ENCODE assay signal across 8 mouse cellular contexts in genomic region chr7:35686756-35687155, GRCm38 (mm10). TPM values are rescaled to one million over a fixed set of nuclear protein-coding genes. Genes with fewer than 3 reads are reported as not detected.
DNase-seq lines count a peak whose midpoint lies in the region; ATAC-seq and TF ChIP-seq lines count a peak whose summit lies in the region.

No protein-coding gene starts in this region.

- no peak overlapping the region for H3K4me2 ChIP-seq in forebrain, embryonic 16.5 days (ENCODE audit: low read length)
- H3K4me2 ChIP-seq in hindbrain, postnatal 0 days (ENCODE audit: low read depth, low read length): peak overlapping the region; percentile 10; the same call in 1 of the 2 replicates
- peak overlapping the region; percentile 29; the same call in 1 of the 2 replicates for H3K4me2 ChIP-seq in midbrain, embryonic 12.5 days (replicated peaks)
- H3K4me2 ChIP-seq in stomach, embryonic 14.5 days (replicated peaks; ENCODE audit: low read depth, low read length): peak overlapping the region; percentile 15; the same call in 1 of the 2 replicates

- no peak overlapping the region; the same call in 1 of the 2 replicates for H3K4me3 ChIP-seq in forebrain, embryonic 10.5 days
- H3K4me3 ChIP-seq in forebrain, embryonic 16.5 days (replicated peaks; ENCODE audit: low read length): no peak overlapping the region
- peak overlapping the region; percentile 56 for H3K4me3 ChIP-seq in gastrocnemius, adult 2 months
- H3K4me3 ChIP-seq in hindbrain, postnatal 0 days (ENCODE audit: low read length): no peak overlapping the region
- H3K4me3 ChIP-seq in limb, embryonic 10.5 days: 0 out of 2 replicates have a peak overlapping the region, but pooled peaks have one; percentile 18
- H3K4me3 ChIP-seq in midbrain, embryonic 12.5 days: no peak overlapping the region
- peak overlapping the region; percentile 0; the same call in 1 of the 2 replicates for H3K4me3 ChIP-seq in stomach, embryonic 14.5 days (ENCODE audit: low read depth, low read length)

- DNase-seq in forebrain, embryonic 10.5 days (ENCODE audit: extremely low spot score, low spot score): peak; percentile 50
- DNase-seq in cerebellum, adult 9-10 months: peak; percentile 51
- peak; percentile 72 for DNase-seq in gastrocnemius, adult 2 months
- peak; percentile 70 for DNase-seq in hindbrain, postnatal 0 days (ENCODE audit: low spot score)
- DNase-seq in limb, embryonic 10.5 days (ENCODE audit: low spot score): peak; percentile 69

- peak; percentile 92 for TF ChIP-seq CTCF in gastrocnemius, adult 2 months (IDR thresholded peaks at IDR 0.05)
- peak; percentile 91 for TF ChIP-seq CTCF in hindbrain, postnatal 0 days (IDR thresholded peaks at IDR 0.05; ENCODE audit: low read depth)

- no peak overlapping the region for H3K27ac ChIP-seq in forebrain, embryonic 10.5 days
- H3K27ac ChIP-seq in forebrain, embryonic 16.5 days (ENCODE audit: low read length): no peak overlapping the region
- H3K27ac ChIP-seq in gastrocnemius, adult 2 months: peak overlapping the region; percentile 59
- H3K27ac ChIP-seq in hindbrain, postnatal 0 days: peak overlapping the region; percentile 64; the same call in 1 of the 2 replicates
- no peak overlapping the region for H3K27ac ChIP-seq in limb, embryonic 10.5 days
- H3K27ac ChIP-seq in midbrain, embryonic 12.5 days (replicated peaks): no peak overlapping the region
- H3K27ac ChIP-seq in stomach, embryonic 14.5 days (ENCODE audit: low read length): no peak overlapping the region

- peaks cover 27% of the 10 kb centered on the region for H3K36me3 ChIP-seq in forebrain, embryonic 10.5 days (replicated peaks)
- H3K36me3 ChIP-seq in forebrain, embryonic 16.5 days (ENCODE audit: control insufficient read depth, insufficient read depth): peaks cover 5% of the 10 kb centered on the region; the same call in 1 of the 2 replicates
- H3K36me3 ChIP-seq in hindbrain, postnatal 0 days (ENCODE audit: insufficient read depth, low read length): no peaks in the 10 kb centered on the region
- peaks cover 23% of the 10 kb centered on the region for H3K36me3 ChIP-seq in limb, embryonic 10.5 days
- peaks cover 8% of the 10 kb centered on the region; the same call in 1 of the 2 replicates for H3K36me3 ChIP-seq in midbrain, embryonic 12.5 days
- peaks cover 9% of the 10 kb centered on the region for H3K36me3 ChIP-seq in stomach, embryonic 14.5 days (ENCODE audit: control insufficient read depth, insufficient read depth, low read length)

- peaks cover 62% of the 10 kb centered on the region for H3K4me1 ChIP-seq in forebrain, embryonic 10.5 days
- peaks cover 37% of the 10 kb centered on the region for H3K4me1 ChIP-seq in forebrain, embryonic 16.5 days (replicated peaks; ENCODE audit: control insufficient read depth, insufficient read depth, low read length)
- no peaks in the 10 kb centered on the region; the same call in 1 of the 2 replicates for H3K4me1 ChIP-seq in hindbrain, postnatal 0 days (ENCODE audit: insufficient read depth, low read length)
- H3K4me1 ChIP-seq in limb, embryonic 10.5 days: peaks cover 41% of the 10 kb centered on the region
- peaks cover 40% of the 10 kb centered on the region for H3K4me1 ChIP-seq in midbrain, embryonic 12.5 days
- H3K4me1 ChIP-seq in stomach, embryonic 14.5 days (ENCODE audit: control insufficient read depth, insufficient read depth, low read length): no peaks in the 10 kb centered on the region

- H3K27me3 ChIP-seq in forebrain, embryonic 10.5 days (ENCODE audit: poor library complexity, severe bottlenecking): no peaks in the 10 kb centered on the region
- H3K27me3 ChIP-seq in forebrain, embryonic 16.5 days (replicated peaks; ENCODE audit: control insufficient read depth, insufficient read depth, low read length): no peaks in the 10 kb centered on the region
- H3K27me3 ChIP-seq in hindbrain, postnatal 0 days (ENCODE audit: insufficient read depth, low read length): no peaks in the 10 kb centered on the region
- H3K27me3 ChIP-seq in limb, embryonic 10.5 days (ENCODE audit: low read depth, poor library complexity, severe bottlenecking): no peaks in the 10 kb centered on the region
- H3K27me3 ChIP-seq in midbrain, embryonic 12.5 days: 0 out of 2 replicates have a peak, but pooled peaks cover 5% of the 10 kb centered on the region
- no peaks in the 10 kb centered on the region for H3K27me3 ChIP-seq in stomach, embryonic 14.5 days (ENCODE audit: control insufficient read depth, insufficient read depth, low read length)

- H3K9me3 ChIP-seq in forebrain, embryonic 10.5 days: no peaks in the 10 kb centered on the region
- H3K9me3 ChIP-seq in forebrain, embryonic 16.5 days (ENCODE audit: control insufficient read depth, low read length): no peaks in the 10 kb centered on the region
- H3K9me3 ChIP-seq in hindbrain, postnatal 0 days (ENCODE audit: low read length): no peaks in the 10 kb centered on the region
- no peaks in the 10 kb centered on the region for H3K9me3 ChIP-seq in limb, embryonic 10.5 days (replicated peaks)
- no peaks in the 10 kb centered on the region for H3K9me3 ChIP-seq in midbrain, embryonic 12.5 days
- H3K9me3 ChIP-seq in stomach, embryonic 14.5 days (ENCODE audit: control insufficient read depth, low read depth, low read length): no peaks in the 10 kb centered on the region

- no peak overlapping the region for H3K9ac ChIP-seq in forebrain, embryonic 16.5 days (replicated peaks; ENCODE audit: low read depth, low read length)
- no peak overlapping the region for H3K9ac ChIP-seq in hindbrain, postnatal 0 days (replicated peaks; ENCODE audit: low read length)
- H3K9ac ChIP-seq in midbrain, embryonic 12.5 days (replicated peaks): no peak overlapping the region
- H3K9ac ChIP-seq in stomach, embryonic 14.5 days (replicated peaks; ENCODE audit: low read depth, low read length): no peak overlapping the region

- intact Hi-C loops in gastrocnemius, adult 2 months (cut with DNase I): loop anchor here (1.0 to 10.0 kb wide), 3 partner anchors 55 to 168 kb away; partner anchors contain the start of gene Dpy19l3

- ATAC-seq in forebrain, embryonic 16.5 days: no peak
- no peak for ATAC-seq in hindbrain, postnatal 0 days
- no peak for ATAC-seq in midbrain, embryonic 12.5 days (ENCODE audit: low FRiP score, low read depth)
- no peak for ATAC-seq in stomach, embryonic 14.5 days (ENCODE audit: insufficient number of reproducible peaks, insufficient read depth, low FRiP score, low read depth)

- WGBS in forebrain, embryonic 10.5 days: 32% methylated on average over 13 of the region's 13 CpGs
- 28% methylated on average over 13 of the region's 13 CpGs for WGBS in forebrain, embryonic 16.5 days
- WGBS in hindbrain, postnatal 0 days: 28% methylated on average over 13 of the region's 13 CpGs
- WGBS in limb, embryonic 10.5 days: 32% methylated on average over 13 of the region's 13 CpGs
- 28% methylated on average over 13 of the region's 13 CpGs for WGBS in midbrain, embryonic 12.5 days
- 26% methylated on average over 13 of the region's 13 CpGs for WGBS in stomach, embryonic 14.5 days

RNA-seq across cellular contexts. Expression of gene Pdcd5, which starts 39.4 kb away (rescaled TPM):
- 316 and 317 TPM in 2 replicates for polyA plus RNA-seq in forebrain, embryonic 10.5 days (2016; fragmentation: Nextera tagmentation; extraction: Ambion mirVana)
- 200 and 235 TPM in 2 replicates for polyA plus RNA-seq in forebrain, embryonic 16.5 days (2015; fragmentation: Nextera tagmentation; extraction: Ambion mirVana)
- total RNA-seq in gastrocnemius, adult 2 months (2021): 100 to 1,000 TPM; 150 to 159 TPM
- 33.7 and 35.4 TPM in 2 replicates for total RNA-seq in hindbrain, postnatal 0 days (2014; rRNA removed)
- polyA plus RNA-seq in hindbrain, postnatal 0 days (2015; fragmentation: Nextera tagmentation; extraction: Ambion mirVana): 250 and 264 TPM in 2 replicates
- 307 and 339 TPM in 2 replicates for polyA plus RNA-seq in limb, embryonic 10.5 days (2016; fragmentation: Nextera tagmentation; extraction: Ambion mirVana)
- polyA plus RNA-seq in midbrain, embryonic 12.5 days (2016; fragmentation: Nextera tagmentation; extraction: Ambion mirVana): 264 and 277 TPM in 2 replicates
- 269 and 284 TPM in 2 replicates for polyA plus RNA-seq in stomach, embryonic 14.5 days (2014; fragmentation: Nextera tagmentation; extraction: Ambion mirVana)

Comparison
In these comparisons a context has a peak if more than half of its experiments do, and no peak if none do; other contexts are left out.
1. H3K27ac ChIP-seq: peak in gastrocnemius, adult 2 months (single experiment) and hindbrain, postnatal 0 days (single experiment); none in forebrain, embryonic 10.5 days (single experiment), forebrain, embryonic 16.5 days (single experiment), limb, embryonic 10.5 days (single experiment), midbrain, embryonic 12.5 days (single experiment) and stomach, embryonic 14.5 days (single experiment).
2. H3K4me3 ChIP-seq: peak in gastrocnemius, adult 2 months (single experiment), limb, embryonic 10.5 days (single experiment) and stomach, embryonic 14.5 days (single experiment); none in forebrain, embryonic 10.5 days (single experiment), forebrain, embryonic 16.5 days (single experiment), hindbrain, postnatal 0 days (single experiment) and midbrain, embryonic 12.5 days (single experiment).
3. Peak in every context shown above with its lines, with median percentiles within 50 percentile points of each other: DNase-seq.